Mouse (Mus musculus) fat pad, adult 2 months (tissue): ENCODE measurements around the gene C2cd4a.
A peak's percentile ranks its signal among the peaks of the same experiment; 100 is the strongest.

ENCODE experiments used
- DNase-seq: peaks from one replicate; pipeline ENCODE4 v3.0.0-alpha.2; 2011; ENCODE audit warnings: low read depth, low spot score; ENCODE audit errors: extremely low read depth

The C2cd4a gene

DNA sequence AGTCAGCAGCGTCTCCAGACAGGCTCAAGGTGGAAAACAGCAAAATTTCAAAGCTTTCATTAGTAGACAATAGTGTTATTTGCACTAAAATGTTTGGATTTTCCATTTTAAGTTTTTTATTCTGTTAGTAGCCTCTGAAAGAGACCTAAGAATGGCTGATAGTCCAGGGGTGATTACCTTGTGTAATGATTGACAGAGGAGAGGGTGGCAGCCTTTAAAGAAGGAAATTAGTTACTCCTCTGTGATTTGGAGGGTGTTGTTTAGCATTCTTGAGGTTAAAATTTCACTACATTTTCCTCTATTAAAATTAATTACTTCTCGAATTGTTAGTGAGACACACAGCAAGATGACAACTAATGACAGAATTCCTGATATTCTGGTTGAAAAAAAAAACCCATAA, 5.2 kb upstream of the C2cd4a start:
- DNase-seq, result no peak

- DNase-seq, result no peak
These were observed 2.4 kb upstream of the C2cd4a start for GRCm38 (mm10) chr9:67834535-67834934.

- no peak for DNase-seq
These were observed 628 bp downstream of the C2cd4a start for GRCm38 (mm10) chr9:67831359-67832045.

DNA sequence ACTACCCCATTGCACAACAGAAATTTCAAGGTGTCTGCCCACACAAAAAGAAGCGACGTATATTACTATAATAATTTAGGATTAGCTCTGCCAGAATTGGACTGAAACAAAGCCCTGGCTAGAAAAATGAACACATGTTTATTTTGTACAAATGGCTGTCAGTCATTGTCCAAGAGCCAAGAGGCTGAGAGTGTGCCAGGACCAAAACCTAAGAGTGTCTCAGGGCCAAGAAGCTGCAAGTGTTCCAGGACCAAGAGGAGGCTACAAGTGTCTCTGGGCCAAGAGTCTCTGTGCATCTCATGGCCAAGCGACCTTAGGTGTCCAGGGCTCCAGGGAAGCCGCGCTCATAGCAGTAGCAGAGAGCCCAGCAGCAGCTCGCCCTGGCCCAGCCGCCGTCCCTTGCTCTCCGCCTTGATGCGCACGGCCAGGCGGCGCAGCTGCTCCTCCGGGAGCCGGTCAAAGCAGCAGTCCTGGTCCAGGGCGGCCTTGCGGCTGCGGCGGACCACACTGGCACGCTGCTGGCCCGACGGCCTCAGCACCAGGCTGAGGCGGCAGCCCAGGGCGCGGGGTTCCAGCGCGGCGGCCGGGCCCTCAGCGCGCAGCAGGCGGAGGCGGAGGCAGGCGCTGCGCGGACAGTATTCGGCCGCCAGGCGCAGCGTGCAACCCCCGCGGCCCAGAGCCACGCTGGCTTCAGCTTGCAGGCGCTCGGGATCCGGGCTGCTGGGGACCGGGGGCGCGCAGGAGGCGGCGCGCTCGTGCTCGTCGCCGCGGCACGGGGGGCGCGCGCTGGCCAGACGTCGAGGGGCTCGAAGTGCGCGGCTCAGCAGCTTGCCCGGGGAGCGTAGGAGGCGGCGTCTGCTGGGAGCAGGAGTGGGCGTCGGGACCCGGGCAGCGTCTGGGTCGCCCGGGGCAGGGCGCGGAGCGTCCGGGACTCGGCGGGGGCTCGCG, 1.4 kb downstream of the C2cd4a start:
- peak; percentile 39 for DNase-seq

DNA sequence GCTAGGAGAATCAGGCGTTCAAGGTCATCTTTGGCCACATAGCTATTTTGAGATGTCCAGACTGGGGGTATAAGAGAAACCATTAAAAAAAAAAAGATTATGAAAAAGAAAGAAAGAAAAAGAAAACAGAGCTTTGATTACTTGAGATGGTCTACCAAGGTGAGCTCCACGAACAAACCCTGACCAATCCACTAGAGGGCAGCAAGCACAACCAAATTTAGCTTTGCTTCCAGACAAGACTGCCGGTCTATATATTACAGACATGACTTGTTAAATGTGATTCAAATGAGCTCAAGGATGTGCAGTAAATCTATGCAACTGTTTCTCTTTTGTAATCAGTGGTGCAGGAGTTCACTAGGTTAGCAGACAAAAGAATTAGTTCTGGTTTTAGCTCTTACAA, 3.9 kb downstream of the C2cd4a start:
- DNase-seq, result no peak

DNA sequence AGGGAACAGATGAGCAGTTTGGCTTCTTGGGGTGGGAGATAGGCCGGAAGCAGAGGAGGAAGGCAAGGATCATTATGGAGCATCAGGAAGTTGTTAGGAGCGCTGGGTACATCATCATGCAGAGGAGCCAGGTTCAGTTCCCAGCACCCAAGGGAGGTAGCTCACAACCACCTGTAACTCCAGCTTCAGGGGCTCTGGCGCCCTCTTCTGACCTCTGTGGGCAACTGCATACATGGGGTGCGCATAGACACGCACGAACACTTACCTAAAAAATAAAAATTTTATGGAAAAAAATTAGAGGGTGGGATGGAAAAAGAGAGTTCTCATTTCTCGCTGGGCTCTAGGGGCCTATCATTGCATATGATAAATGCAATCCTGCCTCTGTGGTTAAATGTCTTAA, 6.6 kb downstream of the C2cd4a start:
- DNase-seq, result no peak

- DNase-seq, result no peak
These were observed 9.0 kb downstream of the C2cd4a start for GRCm38 (mm10) chr9:67823131-67823530.

DNA sequence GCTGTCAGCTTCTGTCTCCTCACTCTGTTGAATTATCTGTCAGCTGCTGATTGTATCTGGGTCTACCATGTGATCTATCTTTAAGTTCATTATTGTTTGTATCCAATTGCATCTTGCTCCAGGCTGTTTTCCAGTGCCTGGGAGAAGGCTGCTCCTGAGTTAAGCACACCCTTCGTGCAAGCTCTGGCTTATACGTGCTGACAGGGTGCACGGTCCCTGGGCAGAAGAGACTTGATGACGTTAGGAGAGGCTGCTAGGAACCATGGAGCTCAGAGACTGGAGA, 13.5 kb downstream of the C2cd4a start:
- no peak for DNase-seq

DNA sequence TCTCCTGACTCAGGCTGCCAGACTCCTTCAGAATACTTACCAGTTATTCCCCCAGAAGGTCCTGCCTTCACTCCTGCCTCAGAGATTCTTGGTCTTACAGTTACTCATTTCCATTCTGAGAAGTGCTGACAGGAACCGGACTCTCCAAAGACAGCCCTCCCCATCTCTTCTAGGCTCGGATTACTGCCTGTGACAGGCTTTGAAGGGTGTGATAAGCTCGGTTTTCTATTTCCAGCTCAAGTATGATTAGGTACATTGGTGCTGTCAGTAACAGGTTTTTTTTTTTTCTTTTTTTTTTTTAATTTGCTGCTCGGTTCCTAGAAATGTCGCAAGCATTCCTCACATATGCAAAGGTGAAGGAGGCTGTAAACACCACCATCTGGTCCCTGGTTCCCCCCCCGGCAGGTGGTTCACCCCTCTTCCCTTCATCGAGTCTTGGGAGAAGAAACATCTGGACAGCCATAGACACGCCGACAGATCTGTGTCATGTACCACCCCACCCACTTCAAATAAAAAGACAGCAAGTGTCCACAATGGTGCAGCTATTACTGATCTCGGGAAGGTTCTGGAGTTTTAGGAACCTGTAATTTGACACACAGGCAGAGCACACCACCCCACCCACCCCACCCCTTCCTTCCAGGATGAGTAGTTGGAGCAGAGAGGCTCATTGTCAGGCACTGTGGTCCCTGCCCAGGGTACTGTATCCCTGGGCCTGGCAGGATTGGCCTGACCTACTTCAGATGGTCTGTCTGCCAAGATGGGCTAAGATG, 14.0 kb downstream of the C2cd4a start:
- DNase-seq, result no peak

DNA sequence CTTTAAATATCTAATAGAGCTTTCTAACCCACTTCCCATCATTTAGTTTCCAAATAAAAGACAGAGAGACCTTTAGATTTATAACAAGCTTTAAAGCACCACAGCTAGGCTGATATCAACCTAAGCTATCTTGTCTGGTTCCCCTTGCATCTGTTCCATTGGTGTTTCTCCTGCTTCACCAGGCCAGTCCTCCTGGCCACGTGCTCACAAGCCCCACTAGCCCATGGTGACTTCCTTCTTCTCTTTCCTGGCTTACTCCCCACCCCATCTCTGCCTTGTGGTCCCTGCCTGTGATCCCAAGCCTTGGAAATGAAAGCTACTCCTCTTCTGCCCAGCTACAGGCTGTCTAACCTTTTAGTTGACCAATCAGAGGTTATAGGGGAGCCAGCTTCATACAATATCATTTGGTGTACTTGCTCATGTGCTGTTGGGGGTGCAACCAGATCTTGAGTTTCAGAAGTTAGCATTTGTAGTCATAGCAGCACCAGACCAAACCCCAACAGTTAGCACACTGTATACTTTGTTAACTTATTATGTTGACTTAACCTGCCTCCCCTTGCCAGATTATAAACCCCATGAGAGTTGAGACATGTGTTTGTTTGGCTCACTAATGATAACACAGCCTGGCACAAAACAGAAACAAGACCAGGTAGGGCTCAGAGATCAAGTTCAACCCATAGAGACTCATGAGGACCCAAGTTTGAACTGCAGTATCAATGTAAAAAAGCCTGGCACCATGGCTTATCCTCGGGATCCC, 15.8 kb downstream of the C2cd4a start:
- no peak for DNase-seq

GRCm38 (mm10) chr9:67813665-67814337, 18.3 kb downstream of the C2cd4a start:
- DNase-seq, result no peak

- no peak for DNase-seq
These were observed 19.0 kb downstream of the C2cd4a start for GRCm38 (mm10) chr9:67813171-67813570.

GRCm38 (mm10) chr9:67811116-67811515, 21.0 kb downstream of the C2cd4a start:
- no peak for DNase-seq

DNA sequence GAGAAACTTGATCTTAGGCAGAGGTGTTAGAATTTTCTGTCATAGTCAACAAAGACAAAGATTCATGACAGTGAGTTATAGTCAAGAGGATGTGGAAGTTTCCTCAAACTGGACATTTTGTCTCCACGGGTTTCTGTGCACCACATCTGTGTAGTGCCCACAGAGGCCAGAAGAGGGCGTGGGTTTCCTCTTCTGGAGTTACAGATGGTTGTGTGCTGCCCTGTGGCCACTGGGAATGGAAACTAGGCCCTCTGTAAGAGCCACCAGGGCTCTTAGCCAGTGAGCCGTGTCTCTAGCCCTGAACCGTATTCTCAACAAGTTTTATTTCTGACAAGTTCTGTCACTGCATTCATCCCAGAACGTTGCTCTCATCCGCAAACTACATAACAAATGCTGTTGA, 21.6 kb downstream of the C2cd4a start:
- no peak for DNase-seq

GRCm38 (mm10) chr9:67807000-67807399, 25.1 kb downstream of the C2cd4a start:
- no peak for DNase-seq

DNA sequence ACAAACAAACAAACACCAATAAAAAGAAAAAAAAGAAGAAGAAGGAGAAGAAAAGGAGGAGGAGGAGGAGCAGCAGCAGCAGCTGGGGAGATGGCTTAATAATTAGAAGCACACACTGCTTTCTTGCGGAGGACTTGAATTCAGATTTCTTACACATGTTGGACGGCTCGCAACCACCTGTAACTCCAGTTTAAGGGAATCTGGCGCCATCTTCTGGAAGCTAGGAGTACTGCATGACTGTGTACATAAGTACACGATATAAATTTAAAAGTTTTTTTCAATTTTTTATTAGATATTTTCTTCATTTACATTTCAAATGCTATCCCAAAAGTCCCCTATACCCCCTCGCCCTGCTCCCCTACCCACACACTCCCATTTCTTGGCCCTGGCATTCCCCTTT, 29.9 kb downstream of the C2cd4a start:
- DNase-seq, result no peak

- DNase-seq, result no peak
These were observed 32.9 kb downstream of the C2cd4a start for GRCm38 (mm10) chr9:67799078-67799819.

GRCm38 (mm10) chr9:67795205-67795675, 36.9 kb downstream of the C2cd4a start:
- no peak for DNase-seq

DNA sequence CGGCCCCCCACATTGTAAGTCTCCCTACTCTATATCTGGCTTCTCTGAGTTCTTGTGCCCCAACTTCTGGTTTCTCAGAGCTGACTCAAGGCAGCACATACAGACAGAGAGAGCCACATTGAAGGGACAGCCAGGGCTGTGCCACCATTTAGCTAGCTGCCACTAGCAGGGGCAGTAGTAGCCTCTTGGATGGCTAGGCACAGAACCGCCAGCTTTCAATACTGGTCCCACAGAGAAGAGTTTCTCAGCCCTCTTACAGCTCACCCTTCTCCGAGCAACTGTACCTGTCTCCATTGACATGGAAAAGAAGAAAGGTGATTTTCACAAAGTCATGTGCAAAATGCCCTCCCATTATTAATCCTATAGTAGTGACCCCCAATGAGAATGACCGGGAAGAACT, 37.5 kb downstream of the C2cd4a start:
- no peak for DNase-seq

- no peak for DNase-seq
These were observed 37.9 kb downstream of the C2cd4a start for GRCm38 (mm10) chr9:67794216-67794615.
